Mouse (Mus musculus): ENCODE data around the gene Cers6. TPM values are rescaled to one million over a fixed set of nuclear protein-coding genes. Genes with fewer than 3 reads are reported as not detected.

The Cers6 gene
- polyA plus RNA-seq, 1 experiment = 23.8 TPM

DNA sequence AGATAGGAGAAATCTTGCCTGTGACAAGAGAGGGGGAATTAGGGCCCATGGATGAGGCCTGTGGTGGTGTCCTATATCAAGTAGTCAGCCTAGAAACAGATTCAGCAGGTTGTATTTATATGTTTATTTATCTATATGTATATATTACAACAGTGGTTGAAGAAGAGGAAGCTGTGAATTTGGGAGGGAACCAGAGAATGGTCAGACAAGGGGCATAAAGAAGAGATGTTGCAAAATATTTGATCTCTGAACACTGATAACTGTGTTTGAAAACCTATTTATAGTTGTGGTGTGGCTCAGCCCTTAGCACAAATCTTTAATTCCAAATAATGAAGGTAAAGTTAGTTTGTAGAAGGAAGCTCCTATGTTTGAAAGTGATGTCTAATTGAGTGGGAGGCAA is 134.5 kb downstream of the Cers6 start:
- Histone ChIP-seq H3K4me3 (replicated peaks; ENCODE audit: control insufficient read depth, low read depth, low read length) (no peak overlapping the region), H3K27ac (ENCODE audit: control insufficient read depth, insufficient read depth, low read depth, low read length, poor library complexity) (no peak overlapping the region), H3K4me1 (ENCODE audit: control insufficient read depth, insufficient read depth, low read length) (no peaks in the 10 kb centered on the region)
- TF ChIP-seq POLR2A (IDR thresholded peaks at IDR 0.05; ENCODE audit: borderline replicate concordance, control insufficient read depth, low read depth, low read length) (no peak), CTCF (IDR thresholded peaks at IDR 0.05; ENCODE audit: control insufficient read depth, insufficient read depth, low read length) (no peak)

DNA sequence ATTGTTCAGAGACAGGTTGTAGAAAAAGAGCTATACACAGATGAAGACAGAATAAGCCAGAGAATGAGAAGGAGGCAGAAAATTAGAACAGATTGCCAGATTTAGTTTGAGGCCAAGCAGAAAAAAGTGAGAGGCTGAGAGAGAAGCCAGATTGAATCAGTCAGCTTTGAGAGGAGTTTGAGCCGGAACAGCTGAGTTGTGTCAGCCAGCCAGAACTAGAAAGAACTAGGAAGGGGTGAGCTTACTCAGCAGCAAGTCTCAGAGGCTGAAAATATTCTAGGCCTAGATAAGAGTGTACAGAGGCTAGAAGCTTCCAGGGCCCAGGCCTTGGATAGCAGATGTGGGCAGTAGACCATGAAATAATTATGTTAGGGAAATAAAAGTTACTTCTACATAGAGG is 135.0 kb downstream of the Cers6 start:
- Histone ChIP-seq H3K4me3 (replicated peaks; ENCODE audit: control insufficient read depth, low read depth, low read length) (no peak overlapping the region), H3K27ac (ENCODE audit: control insufficient read depth, insufficient read depth, low read depth, low read length, poor library complexity) (no peak overlapping the region), H3K4me1 (ENCODE audit: control insufficient read depth, insufficient read depth, low read length) (no peaks in the 10 kb centered on the region)
- 68% methylated on average over 1 of the region's 1 CpGs for WGBS
- TF ChIP-seq CTCF (IDR thresholded peaks at IDR 0.05; ENCODE audit: control insufficient read depth, insufficient read depth, low read length) (no peak), POLR2A (IDR thresholded peaks at IDR 0.05; ENCODE audit: borderline replicate concordance, control insufficient read depth, low read depth, low read length) (no peak)

DNA sequence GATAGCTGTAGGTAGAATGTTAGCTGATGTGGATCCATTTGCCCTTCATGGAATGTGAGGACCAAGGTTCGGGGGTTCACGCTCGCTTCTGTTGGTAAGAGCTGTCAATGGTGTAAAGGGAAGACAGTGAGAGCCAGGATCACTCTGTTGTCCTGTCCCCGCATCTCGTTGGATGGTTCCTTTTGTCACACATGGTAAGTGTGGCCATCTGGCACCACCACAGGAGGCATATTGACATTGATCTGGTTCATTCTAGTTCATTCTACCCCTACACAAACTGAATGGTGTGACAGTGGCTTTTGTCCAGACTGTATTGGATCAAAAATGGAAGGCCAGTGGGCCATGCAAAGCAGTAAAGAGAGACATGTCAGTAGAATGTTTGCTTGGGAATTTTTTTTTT is 142.8 kb downstream of the Cers6 start:
- no peak for TF ChIP-seq POLR2A (IDR thresholded peaks at IDR 0.05; ENCODE audit: borderline replicate concordance, control insufficient read depth, low read depth, low read length)
- TF ChIP-seq CTCF (IDR thresholded peaks at IDR 0.05; ENCODE audit: control insufficient read depth, insufficient read depth, low read length) = no peak

DNA sequence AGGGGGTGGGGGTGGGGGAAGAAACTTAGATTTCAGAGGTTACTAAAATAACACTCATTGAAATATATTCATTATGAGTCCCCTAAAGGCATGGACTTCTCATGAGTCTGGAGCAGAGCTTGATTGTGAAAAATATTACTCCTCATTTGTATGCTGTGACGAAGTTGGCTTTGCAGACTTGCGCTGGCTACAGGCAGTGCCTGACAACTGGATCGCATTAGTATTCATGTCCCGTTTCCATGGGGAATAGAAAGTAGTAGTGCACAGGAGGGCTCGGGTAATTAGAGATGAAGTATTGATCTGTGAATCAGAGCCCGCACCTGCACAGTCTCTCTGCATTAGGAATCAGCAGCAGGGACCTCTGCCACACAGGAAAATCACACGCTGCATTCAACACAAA is 150.2 kb downstream of the Cers6 start:
- 85% methylated on average over 7 of the region's 7 CpGs for whole genome bisulfite sequencing
- H3K4me3 ChIP-seq (replicated peaks; ENCODE audit: control insufficient read depth, low read depth, low read length) = no peak overlapping the region
- TF ChIP-seq CTCF (IDR thresholded peaks at IDR 0.05; ENCODE audit: control insufficient read depth, insufficient read depth, low read length) = no peak
- TF ChIP-seq POLR2A (IDR thresholded peaks at IDR 0.05; ENCODE audit: borderline replicate concordance, control insufficient read depth, low read depth, low read length) = no peak
- H3K4me1 ChIP-seq (ENCODE audit: control insufficient read depth, insufficient read depth, low read length) = peaks cover 3% of the 10 kb centered on the region; the same call in 1 of the 2 replicates
- no peak overlapping the region for H3K27ac ChIP-seq (ENCODE audit: control insufficient read depth, insufficient read depth, low read depth, low read length, poor library complexity)

More for the DNA sequence above, 142.8 kb downstream of the Cers6 start:
- 90% methylated on average over 5 of the region's 5 CpGs for WGBS
- Histone ChIP-seq H3K27ac (ENCODE audit: control insufficient read depth, insufficient read depth, low read depth, low read length, poor library complexity) (no peak overlapping the region), H3K4me3 (replicated peaks; ENCODE audit: control insufficient read depth, low read depth, low read length) (no peak overlapping the region), H3K4me1 (ENCODE audit: control insufficient read depth, insufficient read depth, low read length) (no peaks in the 10 kb centered on the region)

DNA sequence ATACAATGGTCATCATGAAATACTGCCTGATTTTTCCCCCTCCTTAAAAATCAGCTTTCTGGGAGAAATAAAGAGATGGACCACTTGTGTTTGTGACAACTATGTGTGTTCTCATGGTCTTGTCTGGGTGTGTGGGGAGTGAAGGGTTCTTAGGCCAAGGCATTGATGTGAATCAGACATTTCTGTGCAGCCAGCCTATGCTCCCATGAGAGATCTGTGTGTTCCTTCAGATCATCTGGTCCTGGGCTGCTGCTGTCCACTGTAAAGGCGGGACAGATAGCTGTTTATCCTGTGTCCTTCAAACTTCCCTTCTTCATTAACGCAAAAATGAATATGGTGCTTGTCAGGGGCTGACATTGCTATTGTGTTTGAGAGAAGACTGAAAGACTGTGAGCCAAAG is 150.6 kb downstream of the Cers6 start:
- Histone ChIP-seq H3K27ac (ENCODE audit: control insufficient read depth, insufficient read depth, low read depth, low read length, poor library complexity) (no peak overlapping the region), H3K4me1 (ENCODE audit: control insufficient read depth, insufficient read depth, low read length) (peaks cover 3% of the 10 kb centered on the region; the same call in 1 of the 2 replicates), H3K4me3 (replicated peaks; ENCODE audit: control insufficient read depth, low read depth, low read length) (no peak overlapping the region)
- TF ChIP-seq POLR2A (IDR thresholded peaks at IDR 0.05; ENCODE audit: borderline replicate concordance, control insufficient read depth, low read depth, low read length) = no peak
- no peak for TF ChIP-seq CTCF (IDR thresholded peaks at IDR 0.05; ENCODE audit: control insufficient read depth, insufficient read depth, low read length)
- 69% methylated on average over 2 of the region's 2 CpGs for WGBS

DNA sequence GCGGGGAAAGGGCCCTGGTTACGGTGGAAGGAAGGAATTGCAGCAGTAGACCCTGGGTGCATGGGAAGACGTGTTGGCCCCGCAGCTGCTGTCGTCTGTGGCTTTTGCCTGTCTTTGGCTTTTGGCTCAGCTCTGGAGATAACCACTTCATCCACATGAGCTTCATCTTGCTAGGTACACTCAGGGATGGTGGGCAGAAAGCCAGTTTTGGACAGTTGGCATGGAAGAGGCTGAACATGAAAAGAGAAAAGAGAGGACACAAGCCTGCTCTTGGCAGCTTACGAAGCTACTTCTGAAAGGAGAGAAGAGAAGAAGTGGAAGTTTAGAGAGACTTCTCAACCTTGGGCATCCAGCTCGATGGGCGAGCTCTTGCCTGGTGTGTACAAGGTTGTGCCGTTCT is 153.0 kb downstream of the Cers6 start:
- TF ChIP-seq CTCF (IDR thresholded peaks at IDR 0.05; ENCODE audit: control insufficient read depth, insufficient read depth, low read length) (no peak), POLR2A (IDR thresholded peaks at IDR 0.05; ENCODE audit: borderline replicate concordance, control insufficient read depth, low read depth, low read length) (no peak)
- 57% methylated on average over 9 of the region's 9 CpGs for WGBS
- Histone ChIP-seq H3K27ac (ENCODE audit: control insufficient read depth, insufficient read depth, low read depth, low read length, poor library complexity) (no peak overlapping the region), H3K4me3 (replicated peaks; ENCODE audit: control insufficient read depth, low read depth, low read length) (no peak overlapping the region), H3K4me1 (ENCODE audit: control insufficient read depth, insufficient read depth, low read length) (peaks cover 3% of the 10 kb centered on the region; the same call in 1 of the 2 replicates)

DNA sequence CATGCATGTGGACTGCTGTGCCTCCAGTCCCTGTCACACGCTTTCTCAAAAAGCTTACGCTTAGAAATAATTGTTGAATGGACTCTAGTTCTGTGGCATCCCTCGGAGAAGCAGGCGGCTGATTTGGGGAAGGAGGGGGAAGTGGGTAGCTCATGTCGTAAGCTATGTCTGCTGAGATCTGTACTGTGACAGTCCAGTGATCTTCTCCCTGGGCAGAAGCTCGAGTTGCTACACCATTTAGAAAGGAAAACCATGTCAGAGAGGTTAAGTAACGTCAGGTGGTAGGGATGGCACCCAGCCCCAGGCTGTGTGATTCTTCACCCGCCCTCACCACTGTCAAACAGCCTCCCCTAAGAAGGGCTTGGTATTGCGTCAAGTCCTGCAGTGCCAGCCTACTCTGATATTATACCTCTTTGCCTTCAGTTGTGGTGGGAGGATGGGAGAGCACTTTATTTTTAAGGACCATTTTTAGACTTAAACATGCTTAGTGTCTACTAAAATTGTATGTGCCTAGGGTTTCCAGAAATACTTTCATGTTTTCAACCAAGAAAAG is 154.0 kb downstream of the Cers6 start:
- no peak overlapping the region for H3K4me3 ChIP-seq (replicated peaks; ENCODE audit: control insufficient read depth, low read depth, low read length)
- H3K4me1 ChIP-seq (ENCODE audit: control insufficient read depth, insufficient read depth, low read length) = peaks cover 3% of the 10 kb centered on the region; the same call in 1 of the 2 replicates
- H3K27ac ChIP-seq (ENCODE audit: control insufficient read depth, insufficient read depth, low read depth, low read length, poor library complexity) = 0 out of 2 replicates have a peak overlapping the region, but pooled peaks have one; percentile 9
- WGBS = 40% methylated on average over 9 of the region's 9 CpGs
- TF ChIP-seq POLR2A (IDR thresholded peaks at IDR 0.05; ENCODE audit: borderline replicate concordance, control insufficient read depth, low read depth, low read length) (no peak), CTCF (IDR thresholded peaks at IDR 0.05; ENCODE audit: control insufficient read depth, insufficient read depth, low read length) (no peak)

DNA sequence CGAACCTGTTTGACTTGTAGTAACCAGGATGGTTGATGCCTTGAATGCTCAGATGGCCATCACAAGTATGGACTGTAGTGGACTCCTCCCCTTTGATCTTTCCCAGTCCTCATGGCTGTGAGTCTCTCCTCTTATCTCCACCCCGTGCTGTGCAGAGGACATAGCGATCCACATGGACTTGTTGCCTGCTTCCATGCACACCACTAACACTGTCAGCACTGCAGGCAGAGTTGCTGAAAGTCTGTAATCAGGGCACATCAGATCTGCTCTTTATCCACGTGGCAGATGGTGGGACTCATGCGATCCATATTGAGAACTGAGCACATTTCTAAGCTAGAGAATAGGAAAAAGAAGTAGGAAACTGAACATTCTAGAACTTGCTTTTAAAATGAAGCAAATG is 154.6 kb downstream of the Cers6 start:
- 82% methylated on average over 5 of the region's 5 CpGs for WGBS
- Histone ChIP-seq H3K27ac (ENCODE audit: control insufficient read depth, insufficient read depth, low read depth, low read length, poor library complexity) (no peak overlapping the region), H3K4me3 (replicated peaks; ENCODE audit: control insufficient read depth, low read depth, low read length) (no peak overlapping the region), H3K4me1 (ENCODE audit: control insufficient read depth, insufficient read depth, low read length) (peaks cover 3% of the 10 kb centered on the region; the same call in 1 of the 2 replicates)
- TF ChIP-seq POLR2A (IDR thresholded peaks at IDR 0.05; ENCODE audit: borderline replicate concordance, control insufficient read depth, low read depth, low read length) (no peak), CTCF (IDR thresholded peaks at IDR 0.05; ENCODE audit: control insufficient read depth, insufficient read depth, low read length) (no peak)

Measured in bone marrow, adult 2 months (tissue).